Mouse (Mus musculus) kidney, embryonic 14.5 days (tissue): ENCODE measurements around the gene Tango2. TPM values are rescaled to one million over a fixed set of nuclear protein-coding genes. Genes with fewer than 3 reads are reported as not detected.
A peak's percentile ranks its signal among the peaks of the same experiment; 100 is the strongest.

Experiments
- ATAC-seq: fragments of 200-750 bp; cut with Nextera tagmentation; 2 replicates; pipeline ENCODE4 v1.8.0; 2017; ENCODE audit warnings: moderate number of reproducible peaks, mild to moderate bottlenecking, moderate TSS enrichment, moderate library complexity; ENCODE audit not compliant: low FRiP score, low TSS enrichment
- H3K27ac ChIP-seq: fragments of 300-500 bp; sonication (generic); 2 replicates; pipeline ENCODE4 v1.5.1; 2014; ENCODE audit warnings: low read depth, mild to moderate bottlenecking, low read length, moderate library complexity, mixed read lengths
- H3K27me3 ChIP-seq: fragments of 300-500 bp; sonication (generic); 2 replicates; pipeline ENCODE4 v1.6.1; 2014; ENCODE audit warnings: mild to moderate bottlenecking, low read length; ENCODE audit not compliant: control insufficient read depth, insufficient read depth
- H3K36me3 ChIP-seq: fragments of 300-500 bp; sonication (generic); 2 replicates; pipeline ENCODE4 v1.6.1; 2014; ENCODE audit warnings: low read length, mixed read lengths; ENCODE audit not compliant: control insufficient read depth, insufficient read depth
- H3K4me1 ChIP-seq: fragments of 300-500 bp; sonication (generic); 2 replicates; pipeline ENCODE4 v1.6.1; 2014; ENCODE audit warnings: low read length, mixed read lengths; ENCODE audit not compliant: control insufficient read depth, insufficient read depth
- H3K4me2 ChIP-seq: fragments of 300-500 bp; sonication (generic); replicated peaks from 2 replicates; pipeline ENCODE4 v1.6.1; 2014; ENCODE audit warnings: low read depth, mild to moderate bottlenecking, low read length
- H3K4me3 ChIP-seq: fragments of 300-500 bp; sonication (generic); 2 replicates; pipeline ENCODE4 v1.5.1; 2014; ENCODE audit warnings: mild to moderate bottlenecking, low read length
- H3K9ac ChIP-seq: fragments of 300-500 bp; sonication (generic); 2 replicates; pipeline ENCODE4 v1.6.1; 2014; ENCODE audit warnings: low read depth, mild to moderate bottlenecking, low read length, moderate library complexity
- H3K9me3 ChIP-seq: fragments of 300-500 bp; sonication (generic); 2 replicates; pipeline ENCODE4 v1.6.1; 2016; ENCODE audit warnings: low read length; ENCODE audit not compliant: control insufficient read depth
- WGBS: fragments of 180-500 bp; shearing (Covaris S2); extraction: QIAGEN DNeasy Blood & Tissue Kit; methylation state at CpG from one replicate; pipeline ENCODE4 v1.1.7; 2014; 5-methylcytosine and 5-hydroxymethylcytosine counted together
- polyA plus RNA-seq: library from polyadenylated mRNA; unstranded; fragments of >200 nt; fragmentation: Nextera tagmentation; extraction: Ambion mirVana; gene quantifications from 2 replicates; pipeline ENCODE4 v1.2.1, GENCODE M21; 2014

The Tango2 gene
- polyA plus RNA-seq, 1 experiment from 2014 or later: 19.8 TPM

DNA sequence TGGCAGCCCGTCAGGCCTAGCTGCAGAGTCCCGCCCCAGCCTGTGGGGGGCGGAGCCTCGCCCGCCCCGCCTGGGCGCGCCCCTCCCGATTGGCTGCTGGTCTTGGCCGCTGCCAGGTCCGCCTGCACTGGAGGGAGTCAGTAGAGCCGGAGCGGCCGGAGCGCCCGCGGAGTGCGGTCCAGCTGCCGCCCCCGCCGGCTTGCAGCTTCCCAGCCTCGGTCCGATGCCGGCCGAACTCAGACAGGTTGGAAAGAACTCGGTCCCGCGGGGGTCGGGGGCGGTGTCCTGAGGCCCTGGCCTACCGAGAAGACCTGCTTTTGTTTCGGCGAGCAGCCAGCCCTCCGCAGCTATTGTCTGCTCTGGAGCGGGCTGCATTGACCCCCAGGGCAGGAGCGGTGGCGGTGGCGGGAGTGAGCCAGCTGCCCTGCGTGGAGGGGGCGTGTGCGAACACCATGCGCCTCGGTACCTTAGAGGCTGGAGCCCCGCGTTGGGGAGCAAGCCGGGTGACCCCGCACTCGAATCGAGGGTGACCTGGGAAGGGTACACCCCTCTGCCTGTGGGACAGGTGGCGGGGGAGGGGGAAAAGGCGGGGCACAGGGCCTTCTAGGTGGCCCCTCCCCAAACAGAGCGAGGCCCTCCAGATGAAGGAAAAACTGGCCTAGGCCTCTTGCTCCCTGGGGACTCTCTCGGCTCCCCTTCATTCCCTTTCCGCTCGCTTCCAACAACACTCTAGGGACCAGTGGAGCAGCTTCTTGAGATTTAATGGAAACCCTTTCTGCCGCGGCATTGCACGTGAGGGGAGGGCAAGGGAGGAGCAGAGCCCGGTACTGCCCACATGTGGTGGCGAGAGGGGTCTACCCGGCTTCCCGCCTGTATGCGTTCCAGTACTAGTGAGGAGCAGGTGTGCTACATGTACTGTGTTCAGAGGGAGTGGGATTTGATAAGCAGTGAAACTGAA is 44.8 kb upstream of the Tango2 start:
- peaks cover 47% of the 10 kb centered on the region for H3K4me1 ChIP-seq
- ATAC-seq: peak; percentile 87
- H3K9me3 ChIP-seq: no peaks in the 10 kb centered on the region
- H3K36me3 ChIP-seq: peaks cover 8% of the 10 kb centered on the region
- peak overlapping the region; percentile 67 for H3K4me3 ChIP-seq
- under 1% methylated on average over 51 of the region's 63 CpGs for WGBS
- H3K27me3 ChIP-seq: no peaks in the 10 kb centered on the region
- peak overlapping the region; percentile 98 for H3K4me2 ChIP-seq
- peak overlapping the region; percentile 77 for H3K27ac ChIP-seq
- peak overlapping the region; percentile 84 for H3K9ac ChIP-seq

GRCm38 (mm10) chr16:18391728-18392127 is 43.8 kb upstream of the Tango2 start:
- H3K4me1 ChIP-seq: peaks cover 53% of the 10 kb centered on the region
- no peak overlapping the region for H3K9ac ChIP-seq
- H3K9me3 ChIP-seq: no peaks in the 10 kb centered on the region
- no peak overlapping the region for H3K27ac ChIP-seq
- no peak for ATAC-seq
- no peak overlapping the region for H3K4me3 ChIP-seq
- WGBS: 90% methylated on average over 3 of the region's 3 CpGs
- no peaks in the 10 kb centered on the region for H3K36me3 ChIP-seq
- H3K27me3 ChIP-seq: no peaks in the 10 kb centered on the region
- no peak overlapping the region for H3K4me2 ChIP-seq

GRCm38 (mm10) chr16:18391127-18391526 is 43.2 kb upstream of the Tango2 start:
- H3K9me3 ChIP-seq: no peaks in the 10 kb centered on the region
- ATAC-seq: no peak
- no peak overlapping the region for H3K4me2 ChIP-seq
- peaks cover 50% of the 10 kb centered on the region for H3K4me1 ChIP-seq
- no peak overlapping the region for H3K9ac ChIP-seq
- H3K27ac ChIP-seq: no peak overlapping the region
- H3K27me3 ChIP-seq: no peaks in the 10 kb centered on the region
- no peak overlapping the region for H3K4me3 ChIP-seq
- H3K36me3 ChIP-seq: no peaks in the 10 kb centered on the region
- WGBS: 96% methylated on average over 3 of the region's 3 CpGs

DNA sequence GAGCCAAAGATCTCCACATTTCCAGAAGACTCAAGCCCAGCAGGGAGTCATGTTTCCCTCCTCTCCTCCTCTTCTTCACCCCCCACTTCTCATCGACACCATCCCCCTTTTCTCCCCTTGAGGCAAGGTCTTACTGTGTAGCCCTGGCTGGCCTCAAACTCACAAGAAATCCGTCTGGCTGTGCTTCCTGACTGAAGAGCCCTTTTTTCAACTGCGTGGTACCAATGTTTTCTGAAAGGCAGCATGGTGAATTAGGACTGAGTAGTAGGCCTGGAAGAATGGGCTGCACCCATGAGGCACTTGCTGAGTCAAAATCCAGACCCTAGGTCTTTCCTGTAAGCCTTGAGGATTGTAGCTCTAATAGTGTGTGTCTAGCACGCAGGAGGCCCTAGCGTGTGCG is 42.5 kb upstream of the Tango2 start:
- no peak for ATAC-seq

DNA sequence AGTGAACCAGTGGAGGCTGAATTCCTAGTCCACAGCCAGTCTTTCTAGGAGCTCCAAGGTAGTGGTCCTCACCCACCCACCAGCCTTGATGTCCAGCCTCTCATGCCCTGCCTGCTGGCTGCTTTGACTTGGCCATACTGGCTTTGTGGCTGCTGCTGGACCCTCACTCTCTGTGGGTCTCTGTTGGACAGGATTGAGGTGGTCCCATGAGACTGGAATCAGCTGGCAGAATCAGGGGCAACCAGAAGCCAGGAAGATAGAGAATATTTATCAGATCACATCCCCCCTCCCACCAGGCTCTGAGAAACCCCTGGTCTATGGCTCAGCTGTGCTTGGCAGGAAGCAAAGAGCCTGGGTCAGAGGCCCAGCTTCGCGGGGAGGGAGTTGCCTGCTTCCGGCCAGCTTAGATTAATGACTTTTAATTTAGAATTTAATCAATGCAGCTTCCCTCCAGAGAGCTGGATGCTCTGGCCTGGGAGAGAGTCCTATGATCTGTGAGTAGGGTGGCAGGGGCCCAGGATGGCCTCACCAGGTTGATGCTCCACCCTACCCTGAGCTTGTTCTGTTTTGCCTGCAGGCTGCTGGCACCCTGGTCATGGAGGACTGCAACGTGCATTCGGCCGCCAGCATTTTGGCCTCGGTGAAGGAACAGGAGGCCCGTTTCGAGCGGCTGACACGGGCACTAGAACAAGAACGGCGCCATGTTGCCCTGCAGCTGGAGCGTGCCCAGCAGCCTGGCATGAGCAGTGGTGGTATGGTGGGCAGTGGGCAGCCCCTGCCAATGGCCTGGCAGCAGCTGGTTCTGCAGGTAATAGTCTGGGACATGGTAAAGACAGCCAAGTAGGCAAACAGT is 40.9 kb upstream of the Tango2 start:
- no peaks in the 10 kb centered on the region for H3K27me3 ChIP-seq
- 72% methylated on average over 14 of the region's 14 CpGs for WGBS
- H3K4me2 ChIP-seq: no peak overlapping the region
- no peak for ATAC-seq
- H3K36me3 ChIP-seq: no peaks in the 10 kb centered on the region
- H3K9ac ChIP-seq: no peak overlapping the region
- no peak overlapping the region for H3K4me3 ChIP-seq
- H3K27ac ChIP-seq: peak overlapping the region; percentile 37; the same call in 1 of the 2 replicates
- H3K9me3 ChIP-seq: no peaks in the 10 kb centered on the region
- H3K4me1 ChIP-seq: peaks cover 43% of the 10 kb centered on the region

More for the DNA sequence above, 42.5 kb upstream of the Tango2 start:
- Histone ChIP-seq H3K36me3 (no peaks in the 10 kb centered on the region), H3K27ac (no peak overlapping the region), H3K27me3 (no peaks in the 10 kb centered on the region), H3K4me2 (no peak overlapping the region), H3K9ac (no peak overlapping the region), H3K9me3 (no peaks in the 10 kb centered on the region), H3K4me1 (peaks cover 43% of the 10 kb centered on the region), H3K4me3 (no peak overlapping the region)
- 64% methylated on average over 6 of the region's 6 CpGs for WGBS

DNA sequence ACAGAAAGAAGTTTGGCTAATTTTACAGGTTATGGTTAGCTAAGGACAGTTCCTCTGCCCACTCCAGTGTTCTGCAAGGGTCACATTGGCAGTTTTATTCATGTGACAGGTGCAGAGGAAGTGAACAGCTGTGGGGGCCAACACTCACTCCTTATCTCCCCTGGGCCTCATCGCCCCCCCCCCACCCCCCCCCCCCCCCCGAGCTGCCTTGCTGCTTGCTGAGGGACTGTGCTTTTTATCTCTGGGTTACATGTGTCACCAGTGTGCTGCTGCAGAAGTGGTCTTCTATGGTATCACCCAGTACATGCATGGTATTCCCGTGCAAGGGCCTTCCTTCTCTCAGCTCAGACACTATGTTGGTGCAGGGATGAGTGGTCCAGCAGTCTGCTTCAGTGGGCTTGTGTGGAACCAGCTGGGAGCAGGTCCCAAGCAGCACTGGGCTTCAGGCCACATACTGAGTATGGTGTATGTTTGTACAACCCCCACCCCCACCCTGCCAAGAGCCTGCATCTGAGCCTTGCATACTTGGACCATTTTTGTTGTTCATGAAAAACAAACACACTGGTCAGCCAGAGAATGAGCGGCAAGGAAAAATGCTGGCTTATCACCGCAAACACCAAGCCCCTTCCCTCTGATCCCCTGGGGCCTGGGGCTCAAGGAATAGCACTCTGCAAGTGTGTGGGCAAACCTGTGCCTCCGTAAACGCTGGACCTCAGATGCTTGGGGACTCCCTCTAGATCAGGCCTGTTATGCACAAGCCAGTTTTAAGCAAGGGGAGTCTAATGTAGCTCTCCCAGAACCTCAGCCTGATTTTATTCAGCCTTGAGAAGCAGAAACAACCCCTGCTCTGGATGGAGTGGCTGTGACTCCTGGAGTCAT is 40.0 kb upstream of the Tango2 start:
- Histone ChIP-seq H3K27ac (peak overlapping the region; percentile 37; the same call in 1 of the 2 replicates), H3K9ac (no peak overlapping the region), H3K9me3 (no peaks in the 10 kb centered on the region), H3K4me1 (peaks cover 40% of the 10 kb centered on the region), H3K27me3 (no peaks in the 10 kb centered on the region), H3K4me3 (no peak overlapping the region), H3K36me3 (no peaks in the 10 kb centered on the region), H3K4me2 (no peak overlapping the region)
- no peak for ATAC-seq
- WGBS: 52% methylated on average over 7 of the region's 7 CpGs

DNA sequence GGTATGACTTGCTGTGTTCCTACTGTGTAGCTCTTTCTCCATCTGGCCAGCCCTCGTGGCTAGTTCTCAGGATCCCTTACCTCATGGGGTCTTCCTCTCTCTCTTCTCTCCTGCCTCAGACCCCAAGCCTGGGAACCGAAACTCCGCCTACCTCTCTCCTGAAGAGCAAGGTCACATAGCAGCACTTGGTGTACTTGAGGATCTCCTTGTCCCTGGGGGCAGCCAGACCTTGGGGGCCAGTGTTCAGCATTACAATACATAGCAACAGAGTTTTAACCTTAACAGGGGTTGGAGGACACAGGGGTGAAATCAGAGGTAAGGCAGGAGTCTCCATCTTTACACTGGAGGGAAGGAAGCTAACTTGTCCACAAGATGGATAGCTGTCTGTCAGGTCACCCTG is 39.1 kb upstream of the Tango2 start:
- H3K36me3 ChIP-seq: no peaks in the 10 kb centered on the region
- H3K27ac ChIP-seq: no peak overlapping the region
- no peak overlapping the region for H3K9ac ChIP-seq
- no peak overlapping the region for H3K4me2 ChIP-seq
- no peaks in the 10 kb centered on the region for H3K9me3 ChIP-seq
- H3K4me3 ChIP-seq: no peak overlapping the region
- H3K4me1 ChIP-seq: peaks cover 43% of the 10 kb centered on the region
- H3K27me3 ChIP-seq: no peaks in the 10 kb centered on the region
- 57% methylated on average over 3 of the region's 3 CpGs for WGBS
- no peak for ATAC-seq

GRCm38 (mm10) chr16:18386451-18386850 is 38.5 kb upstream of the Tango2 start:
- Histone ChIP-seq H3K36me3 (no peaks in the 10 kb centered on the region), H3K27me3 (no peaks in the 10 kb centered on the region), H3K9me3 (no peaks in the 10 kb centered on the region), H3K4me3 (no peak overlapping the region), H3K9ac (no peak overlapping the region), H3K4me1 (peaks cover 43% of the 10 kb centered on the region), H3K27ac (no peak overlapping the region), H3K4me2 (no peak overlapping the region)
- no peak for ATAC-seq
- 89% methylated on average over 7 of the region's 7 CpGs for WGBS
